Mouse (Mus musculus): ENCODE data around the gene Shc3. TPM values are rescaled to one million over a fixed set of nuclear protein-coding genes. Genes with fewer than 3 reads are reported as not detected.
A peak's percentile ranks its signal among the peaks of the same experiment; 100 is the strongest.

Shc3 gene
- total RNA-seq, 4 experiments from 2014 or later = 103 to 128 (median 120) TPM

DNA sequence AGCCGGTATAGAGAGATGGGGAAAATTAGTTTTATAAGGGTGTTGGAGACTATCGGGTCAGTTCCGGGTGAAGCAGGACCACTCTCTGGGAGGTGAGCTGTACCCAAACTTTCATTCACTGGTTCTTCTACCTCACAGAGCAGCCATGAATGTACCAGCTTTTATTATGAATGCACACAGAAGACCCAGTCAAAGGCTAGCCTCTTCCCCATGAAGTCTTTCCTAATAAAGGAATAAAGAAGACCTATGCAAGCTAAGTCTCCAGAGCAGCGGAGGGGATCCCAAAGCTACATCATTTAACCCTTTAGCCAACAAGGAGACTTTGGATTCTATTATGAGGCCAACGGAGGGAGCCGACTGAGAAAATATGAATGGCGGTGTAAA is 458 bp upstream of the Shc3 start:
- no peak for DNase-seq (ENCODE audit: low spot score in 2 of 2)

DNA sequence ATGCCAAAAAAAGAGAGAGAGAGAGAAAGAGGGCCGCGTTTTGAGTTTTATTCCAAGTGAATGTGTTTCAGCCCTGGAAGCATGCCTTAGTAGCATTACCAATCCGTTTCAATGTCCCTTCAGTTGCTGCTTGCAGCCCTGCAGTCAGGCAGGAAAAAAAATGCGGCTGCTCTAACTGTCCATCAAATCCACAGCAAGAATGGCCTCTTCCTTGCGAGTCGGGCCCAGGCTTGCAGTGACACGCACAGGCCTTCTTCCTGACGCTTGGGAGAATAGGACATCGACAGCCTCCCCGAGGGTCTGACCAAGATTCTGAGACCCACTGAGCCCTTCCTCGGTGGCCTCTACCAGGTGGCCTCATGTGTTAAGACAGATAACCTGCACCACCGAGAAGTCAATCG is 718 bp downstream of the Shc3 start:
- DNase-seq (ENCODE audit: low spot score in 2 of 2) = no peak

DNA sequence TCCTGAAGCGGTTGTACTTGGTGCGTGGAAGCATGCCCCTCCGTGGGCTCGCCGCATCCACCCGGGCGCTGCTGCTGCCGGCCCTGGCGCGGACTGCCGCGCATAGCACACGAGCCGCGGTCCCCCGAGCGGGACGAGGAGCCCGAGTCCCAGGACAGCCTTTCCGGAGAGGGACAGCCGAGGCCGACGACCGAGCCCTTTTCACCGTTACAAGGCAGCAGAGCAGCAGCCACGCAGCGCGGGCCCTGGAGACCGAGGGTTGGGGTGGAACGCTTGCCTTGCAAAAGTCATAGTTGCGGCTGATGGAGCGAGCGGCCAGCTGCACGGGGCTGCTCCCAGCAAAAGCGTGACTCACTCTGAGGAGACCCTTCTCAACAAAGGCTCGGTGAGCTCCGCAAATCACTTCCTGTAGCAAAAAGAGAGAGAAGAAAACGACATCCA is 1.8 kb downstream of the Shc3 start:
- DNase-seq (ENCODE audit: low spot score in 2 of 2) = no peak

DNA sequence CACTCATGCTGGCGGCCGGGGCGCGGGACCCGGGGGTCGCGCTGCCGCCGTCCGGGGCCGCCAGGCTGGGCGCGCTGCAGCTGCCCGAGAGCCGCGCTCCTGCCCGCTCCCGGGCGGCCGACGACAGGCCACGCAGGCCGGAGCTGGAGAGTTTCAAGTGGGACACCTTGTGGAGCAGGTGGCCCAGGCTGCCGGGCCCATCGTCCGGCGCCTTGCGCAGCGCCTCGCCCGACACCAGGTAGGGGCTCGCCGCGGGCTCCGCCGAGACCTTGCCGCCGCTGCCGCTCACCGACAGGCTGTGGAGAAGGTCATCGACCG is 2.2 kb downstream of the Shc3 start:
- DNase-seq (ENCODE audit: low spot score in 2 of 2) = no peak

DNA sequence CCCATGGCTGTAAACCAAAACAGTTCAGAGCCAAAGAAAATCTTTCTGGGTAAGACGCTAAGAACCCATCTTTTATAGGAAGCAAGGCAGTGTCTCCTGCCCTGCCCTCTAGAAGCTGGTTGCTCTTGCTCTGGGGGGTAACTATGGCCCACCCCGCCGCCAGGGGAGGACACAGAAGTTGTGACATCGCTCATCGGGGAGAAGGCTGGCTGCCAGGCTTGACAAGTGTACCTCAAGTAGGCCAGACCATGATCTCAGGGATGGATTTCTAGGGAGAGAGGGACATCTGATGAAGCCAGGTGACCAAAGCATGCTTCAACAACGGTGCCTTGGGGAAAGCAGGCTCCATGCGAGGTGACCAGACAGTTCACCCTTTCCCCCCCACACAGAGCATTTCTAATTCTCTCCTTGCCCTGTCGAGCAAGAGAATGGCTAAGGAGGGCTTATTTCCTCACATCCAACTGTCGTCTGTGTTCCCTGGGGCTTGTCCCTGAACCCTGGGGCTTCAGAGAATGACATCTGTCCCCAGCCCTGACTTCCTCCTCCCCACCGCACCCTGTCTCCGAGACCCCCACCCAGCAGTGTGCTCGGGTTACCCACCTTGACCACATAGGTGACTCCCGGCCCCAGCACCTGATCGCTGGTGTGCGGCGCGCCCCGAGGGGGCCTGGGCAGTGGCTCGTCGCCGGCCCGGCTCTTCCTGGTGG is 2.7 kb downstream of the Shc3 start:
- no peak for DNase-seq (ENCODE audit: low spot score in 2 of 2)

DNA sequence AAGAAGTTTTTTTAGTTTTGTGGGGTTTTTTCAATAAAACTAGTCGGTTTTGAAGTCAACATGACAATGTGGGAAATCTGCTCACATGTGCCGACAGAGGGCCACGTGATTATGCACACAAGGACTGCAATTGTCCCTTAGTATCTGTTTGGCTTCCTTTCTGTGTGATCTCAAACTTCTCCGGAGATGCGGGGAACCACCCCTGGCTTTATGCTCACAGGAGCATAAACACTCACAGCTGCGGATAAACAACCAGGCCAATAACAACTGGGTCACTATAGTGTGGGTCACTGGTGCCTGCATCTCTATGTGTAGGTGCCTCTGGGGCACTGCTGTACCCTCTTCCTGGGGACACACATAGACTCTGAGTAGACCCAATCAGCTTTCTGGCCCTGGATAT is 4.5 kb downstream of the Shc3 start:
- DNase-seq (ENCODE audit: low spot score in 2 of 2) = no peak

DNA sequence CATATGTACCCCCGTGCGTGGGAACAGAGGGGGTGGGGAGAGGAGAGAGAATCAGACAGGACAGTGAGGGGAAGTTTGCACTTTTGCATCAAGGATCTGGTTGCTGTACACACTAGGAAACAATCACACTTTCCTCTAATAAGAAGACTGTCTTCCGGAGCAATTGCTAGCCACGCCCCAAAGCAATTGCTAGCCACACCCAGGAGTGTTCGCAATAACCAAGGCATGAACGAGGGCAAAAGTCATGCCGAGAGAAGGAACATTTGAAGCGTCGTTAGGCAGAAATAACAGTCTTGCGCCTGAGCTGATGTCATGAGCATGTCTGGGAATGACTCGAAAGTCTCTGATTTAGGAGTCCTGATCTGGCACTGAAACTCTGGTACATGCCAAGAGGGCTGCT is 15.9 kb downstream of the Shc3 start:
- DNase-seq (ENCODE audit: low spot score in 2 of 2) = no peak

DNA sequence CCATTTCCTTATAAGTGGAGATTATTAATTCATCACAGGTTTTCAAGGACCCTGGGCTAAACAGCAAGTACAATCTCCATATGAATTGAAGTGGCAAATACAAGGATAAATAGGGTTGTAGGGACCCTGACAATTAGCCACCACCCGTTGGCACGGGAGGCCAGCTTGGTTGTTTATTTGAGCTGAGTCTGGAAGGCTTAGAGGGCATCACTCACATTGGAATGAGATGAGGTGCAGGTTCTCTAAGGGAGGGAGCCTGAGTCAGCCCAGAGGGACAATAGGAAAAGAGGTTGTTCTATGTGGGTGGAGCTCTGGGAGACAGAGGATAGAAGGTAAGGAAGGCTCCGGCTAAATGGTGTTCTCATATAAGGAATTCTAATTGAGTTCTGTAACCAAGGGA is 17.0 kb downstream of the Shc3 start:
- DNase-seq (ENCODE audit: low spot score in 2 of 2) = no peak

DNA sequence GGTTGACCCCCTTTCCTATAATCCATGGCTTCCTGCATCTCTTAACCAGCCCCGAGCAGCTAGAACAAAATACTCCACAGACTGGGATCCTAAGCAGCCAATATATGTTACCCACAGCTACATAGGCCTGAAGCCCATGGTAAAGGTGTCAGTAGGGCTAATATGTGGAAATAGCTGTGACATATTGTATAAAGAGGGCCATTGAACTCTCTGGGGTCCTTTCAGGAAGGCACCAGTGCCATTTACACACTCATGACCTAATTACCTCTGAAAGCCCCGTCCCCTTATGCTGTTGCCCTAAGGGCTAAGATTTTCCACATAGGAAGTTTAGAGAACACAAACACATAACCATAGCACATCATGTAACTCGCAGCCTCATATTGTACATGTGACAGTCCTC is 17.4 kb downstream of the Shc3 start:
- no peak for DNase-seq (ENCODE audit: low spot score in 2 of 2)

DNA sequence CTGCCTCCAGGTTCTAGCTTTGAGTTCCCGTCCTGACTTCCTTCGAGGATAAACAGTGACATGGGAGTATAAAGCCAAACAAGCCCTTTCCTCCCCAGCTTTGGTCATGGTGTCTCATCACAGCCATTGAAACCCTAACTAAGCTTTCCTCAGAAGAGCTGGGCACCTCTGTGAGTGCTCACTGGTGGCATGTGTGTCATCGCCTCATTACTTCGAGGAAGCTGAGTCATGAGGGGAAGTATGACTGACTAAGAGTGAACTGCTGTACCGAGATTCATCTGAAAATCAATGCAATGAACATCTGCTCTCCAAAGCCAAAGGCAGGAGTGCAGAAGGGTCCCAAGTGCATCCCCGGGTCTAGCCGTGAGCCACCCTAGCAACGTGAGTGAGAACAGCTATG is 29.4 kb downstream of the Shc3 start:
- no peak for DNase-seq (ENCODE audit: low spot score in 2 of 2)

DNA sequence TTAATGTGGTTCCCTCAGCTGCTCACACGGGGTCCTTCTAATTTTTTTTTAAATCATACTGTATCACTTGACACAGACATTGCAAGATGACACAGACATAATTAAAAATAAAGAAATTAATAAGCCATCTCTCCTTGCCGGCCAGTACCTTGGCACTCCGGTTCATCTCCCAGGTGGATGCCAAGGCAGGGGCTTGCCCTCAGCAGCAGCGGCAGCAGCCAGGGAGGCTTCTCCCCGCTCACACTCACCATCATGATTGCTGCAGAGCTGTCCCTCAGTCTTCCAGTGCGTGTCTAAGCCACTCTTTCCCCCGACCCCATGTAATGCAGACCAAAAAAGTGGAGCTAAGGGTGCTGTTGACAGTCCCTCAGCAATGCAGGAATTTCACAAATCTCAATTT is 33.9 kb downstream of the Shc3 start:
- DNase-seq (ENCODE audit: low spot score in 2 of 2) = no peak

DNA sequence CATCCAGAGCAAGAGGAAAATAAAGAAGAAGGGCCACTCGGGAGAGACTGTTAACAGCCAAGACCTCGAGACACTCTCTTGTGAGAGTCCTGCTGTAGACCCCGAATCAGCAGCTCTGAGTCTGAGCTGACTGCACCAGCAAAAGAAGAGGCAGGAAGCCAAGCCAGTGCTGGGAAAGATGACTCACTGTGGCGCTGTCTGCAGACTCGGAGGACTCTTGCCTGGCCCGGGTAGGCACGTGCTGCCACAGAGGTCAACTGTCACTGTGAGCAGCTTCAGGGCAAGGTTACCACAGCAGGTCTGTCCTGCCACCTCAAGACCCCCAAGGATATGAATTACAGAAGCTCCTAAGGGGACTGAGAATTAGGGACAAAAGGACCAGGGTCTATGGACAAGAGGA is 42.7 kb downstream of the Shc3 start:
- DNase-seq (ENCODE audit: low spot score in 2 of 2) = peak; percentile 26 to 44

DNA sequence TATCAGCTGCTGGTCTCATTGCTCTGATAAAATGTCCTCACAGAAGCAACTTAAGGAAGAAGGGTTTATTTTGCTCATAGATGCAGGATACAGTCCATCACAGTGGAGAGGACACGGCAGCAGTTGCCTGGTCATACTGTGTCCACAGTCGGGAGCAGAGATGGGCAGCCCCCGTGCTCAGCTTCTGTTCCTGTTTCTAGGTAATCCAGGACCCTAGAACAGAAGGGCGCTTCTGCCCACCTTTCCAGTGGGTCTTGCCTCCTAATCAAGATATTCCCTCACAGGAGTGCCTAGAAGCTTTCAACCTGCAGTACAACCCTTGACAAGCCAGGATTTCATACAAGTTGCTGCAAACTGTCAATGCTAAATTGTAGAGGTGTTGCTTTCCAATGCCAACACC is 44.9 kb downstream of the Shc3 start:
- no peak for DNase-seq (ENCODE audit: low spot score in 2 of 2)

DNA sequence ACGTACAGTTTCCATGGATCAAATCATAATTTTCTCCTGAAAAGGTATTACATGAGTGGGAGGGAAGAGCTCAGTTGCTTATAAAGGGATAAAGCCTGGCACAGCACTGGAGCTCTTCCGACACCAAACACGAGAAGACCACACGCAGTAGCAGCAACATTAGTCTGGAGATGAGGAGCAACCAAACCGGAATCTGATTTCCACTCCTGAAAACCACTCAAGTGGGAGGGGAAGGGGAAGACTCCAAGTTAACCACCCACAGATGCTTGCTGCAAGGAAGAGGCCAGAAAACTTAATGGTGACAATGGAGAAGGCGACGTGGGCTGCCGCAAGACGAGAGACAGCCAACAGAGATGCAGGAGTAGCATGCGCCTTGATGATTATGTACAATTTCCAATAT is 45.9 kb downstream of the Shc3 start:
- DNase-seq (ENCODE audit: low spot score in 2 of 2) = no peak

DNA sequence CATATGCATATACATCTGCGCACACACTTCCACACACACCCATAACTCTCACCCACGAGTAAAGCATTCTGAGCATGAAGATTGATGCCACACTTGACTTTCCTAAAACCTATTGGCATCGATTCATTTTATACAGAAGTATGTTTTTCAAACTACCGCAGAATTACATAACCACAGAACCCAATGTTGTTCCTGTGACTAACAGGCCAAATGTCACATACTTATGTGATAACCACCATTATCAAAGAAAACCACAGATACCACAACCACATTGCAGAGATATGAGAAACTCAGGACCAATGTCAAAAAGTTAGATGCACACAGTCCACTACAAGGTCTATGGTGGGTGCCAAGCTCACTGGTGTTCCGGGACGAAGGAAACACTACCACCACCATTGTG is 50.3 kb downstream of the Shc3 start:
- no peak for DNase-seq (ENCODE audit: low spot score in 2 of 2)

DNA sequence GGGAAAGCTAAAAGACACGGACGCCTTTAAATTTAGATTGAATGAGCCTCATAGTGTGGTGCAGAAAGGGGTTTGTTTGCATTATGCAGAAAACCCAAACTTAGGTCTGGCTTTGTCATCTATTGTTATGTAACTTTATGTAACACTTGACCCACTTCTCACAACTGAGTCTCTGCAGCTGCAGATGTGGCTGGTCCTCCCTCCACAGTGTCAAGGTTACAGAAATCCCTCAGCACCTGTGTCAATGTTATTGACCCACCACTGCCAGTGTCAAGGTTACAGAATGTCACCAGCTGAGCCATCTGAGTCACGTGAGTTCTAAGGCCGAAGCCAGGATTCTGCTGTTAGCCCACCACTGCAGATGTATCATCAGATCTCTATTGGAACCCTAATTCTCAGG is 51.3 kb downstream of the Shc3 start:
- DNase-seq (ENCODE audit: low spot score in 2 of 2) = no peak

DNA sequence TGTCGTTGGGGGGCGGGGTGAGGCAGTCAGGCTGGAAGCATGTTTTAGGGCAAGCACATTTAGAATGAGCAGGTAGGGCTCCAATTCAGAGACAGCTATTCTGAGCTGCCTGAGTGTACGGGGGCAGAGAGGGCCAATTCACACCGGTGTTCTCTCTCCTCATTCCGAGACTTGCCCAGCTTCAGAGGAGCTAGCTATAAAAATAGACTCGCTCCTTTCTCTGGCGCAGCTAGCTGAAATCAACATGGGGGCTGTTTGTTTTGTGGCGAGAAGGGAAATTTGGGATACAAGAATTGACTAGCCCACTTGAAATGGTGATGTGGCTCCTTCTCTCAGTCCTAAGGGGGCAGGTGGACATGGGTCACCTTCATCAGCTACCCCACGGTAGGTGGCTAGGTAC is 60.4 kb downstream of the Shc3 start:
- no peak for DNase-seq (ENCODE audit: low spot score in 2 of 2)

DNA sequence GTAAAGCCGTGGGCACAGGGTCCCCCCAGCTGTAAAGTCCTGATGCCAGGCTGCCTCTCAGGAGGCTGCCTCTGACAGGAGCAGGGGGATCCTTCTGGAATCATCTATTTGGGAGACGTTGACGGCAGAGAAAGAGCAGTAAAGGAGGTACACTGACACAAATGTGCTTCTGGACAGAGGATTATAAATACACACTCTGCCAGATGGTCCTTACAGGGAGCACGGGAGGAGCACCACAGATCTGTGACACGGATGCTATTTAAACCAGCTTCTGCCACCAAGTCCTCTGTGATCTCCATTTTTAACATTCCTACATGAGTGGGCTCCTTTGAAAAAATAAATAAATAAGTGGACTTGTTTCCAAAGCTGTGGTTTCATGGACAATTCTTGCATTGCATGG is 63.5 kb downstream of the Shc3 start:
- DNase-seq (ENCODE audit: low spot score in 2 of 2) = no peak

DNA sequence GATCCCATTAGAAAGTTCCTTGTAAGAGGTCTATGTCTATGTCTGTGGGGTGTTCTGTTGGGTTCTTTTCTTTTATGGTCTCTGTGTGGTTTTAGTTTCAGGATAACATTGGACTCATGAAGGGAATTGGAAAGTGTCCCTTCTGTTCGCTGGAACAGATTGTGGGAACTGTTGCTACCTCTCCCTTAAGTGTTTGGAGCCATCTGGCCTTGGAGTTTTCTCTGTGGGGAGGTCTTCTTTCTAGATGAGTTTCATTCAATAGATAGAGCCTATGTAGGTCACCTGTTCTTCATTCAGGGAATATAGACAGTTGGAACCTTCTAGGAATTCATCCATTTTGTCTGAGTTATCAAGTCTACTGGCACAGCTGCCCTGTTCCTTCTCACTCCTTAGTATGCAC is 69.5 kb downstream of the Shc3 start:
- no peak for DNase-seq (ENCODE audit: low spot score in 2 of 2)

DNA sequence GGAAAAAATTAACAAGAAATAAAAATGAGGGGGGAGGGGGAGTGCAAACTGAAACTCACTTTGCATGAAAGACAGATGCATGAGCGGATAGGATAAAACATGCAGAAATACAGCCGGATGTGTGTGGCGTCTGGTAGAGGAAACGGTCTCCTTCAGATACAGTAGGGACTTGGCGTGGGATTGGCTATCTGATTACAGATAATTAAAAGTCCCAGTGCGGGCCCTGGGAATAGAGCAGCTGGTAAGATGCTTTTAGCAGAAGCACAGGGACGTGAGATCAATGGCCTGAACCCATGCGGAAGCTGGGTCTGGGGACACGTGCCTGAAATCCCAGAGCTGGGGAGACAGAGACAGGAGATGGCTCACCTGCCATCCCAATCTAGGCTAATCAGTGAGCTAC is 75.5 kb downstream of the Shc3 start:
- DNase-seq (ENCODE audit: low spot score in 2 of 2) = no peak

DNA sequence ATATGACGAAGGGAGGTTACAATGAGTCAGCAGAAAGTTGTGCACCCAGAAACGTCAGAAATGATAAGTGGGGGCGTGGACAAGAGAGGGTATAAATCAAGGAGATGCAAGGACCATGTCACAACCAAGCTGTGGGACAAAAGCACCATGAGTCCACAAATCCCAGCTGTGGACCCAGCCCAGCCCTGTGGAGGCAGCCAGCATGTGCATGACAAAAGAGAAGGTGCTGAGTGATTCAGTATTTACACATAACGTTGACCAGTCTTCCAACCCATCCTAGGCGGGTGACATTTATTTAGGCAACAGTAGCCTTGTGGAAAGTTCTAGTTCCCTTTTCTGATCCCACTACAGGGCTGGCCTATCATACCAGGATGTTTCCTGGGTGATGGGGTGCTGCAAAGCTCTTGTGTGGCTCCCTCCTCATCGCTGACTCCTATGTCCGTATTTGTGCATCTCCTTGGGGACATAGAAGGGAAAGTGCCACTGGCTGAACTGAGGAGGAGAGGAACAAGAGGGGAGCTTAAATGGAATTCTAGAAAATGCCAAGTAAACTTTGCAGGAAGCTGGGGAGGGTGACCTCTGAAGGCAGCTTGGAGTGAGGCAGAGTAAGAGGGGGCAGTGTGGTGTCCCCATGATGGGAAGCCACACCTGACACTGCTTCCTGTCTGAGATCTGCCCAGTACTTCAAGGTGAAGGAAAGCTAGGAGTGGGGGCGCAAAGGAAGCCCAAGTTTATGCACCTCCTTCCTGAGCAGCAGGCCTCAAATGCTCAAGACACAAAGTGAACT is 77.4 kb downstream of the Shc3 start:
- DNase-seq (ENCODE audit: low spot score in 2 of 2) = no peak

DNA sequence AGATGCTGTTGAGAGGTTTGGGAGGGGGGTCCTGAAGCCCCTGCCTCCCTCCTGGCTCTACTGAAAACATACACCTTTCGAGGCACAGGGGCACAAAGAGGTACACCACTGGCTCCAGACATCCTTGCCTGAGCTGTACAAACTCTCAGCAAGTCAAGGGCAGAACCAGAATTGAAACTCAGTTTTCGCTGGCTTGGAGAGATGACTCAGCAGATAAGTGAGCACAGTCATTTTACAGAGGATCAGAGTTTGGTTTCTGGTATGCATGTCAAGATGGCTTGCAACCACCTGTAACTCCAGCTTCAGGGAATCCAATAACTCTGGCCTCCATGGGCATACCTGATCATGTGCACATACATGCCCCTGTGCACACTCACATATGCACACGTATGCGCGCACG is 79.0 kb downstream of the Shc3 start:
- DNase-seq (ENCODE audit: low spot score in 2 of 2) = no peak

DNA sequence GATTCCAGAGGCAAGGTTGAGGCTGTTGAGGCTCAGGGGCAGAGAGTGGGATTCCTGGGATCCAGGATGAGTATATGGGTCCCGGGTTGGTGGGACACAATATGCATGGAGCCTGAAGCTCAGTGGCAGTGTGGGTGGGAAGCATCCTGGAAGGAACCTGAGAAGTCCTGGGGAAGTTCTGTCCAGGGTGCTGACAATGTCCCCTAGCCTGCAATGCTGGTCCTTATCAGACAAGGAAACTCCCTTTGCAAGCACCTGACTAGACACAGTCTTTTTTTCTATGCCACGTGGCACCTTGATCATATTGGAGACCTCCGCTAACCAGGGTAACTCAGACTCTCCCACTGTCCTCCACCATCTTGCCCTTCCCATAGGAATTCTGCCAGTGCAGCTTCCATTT is 80.3 kb downstream of the Shc3 start:
- no peak for DNase-seq (ENCODE audit: low spot score in 2 of 2)

Data from layer of hippocampus, adult 8-10 months (tissue).